Mouse (Mus musculus) lung, embryonic 14.5 days (tissue): ENCODE data around the gene Lef1. TPM values are rescaled to one million over a fixed set of nuclear protein-coding genes. Genes with fewer than 3 reads are reported as not detected.

ENCODE experiments used
- ATAC-seq: fragments of 200-750 bp; cut with Nextera tagmentation; 2 replicates; pipeline ENCODE4 v1.8.0; 2017; ENCODE audit warnings: mild to moderate bottlenecking, moderate TSS enrichment, moderate library complexity; ENCODE audit not compliant: insufficient read depth
- DNase-seq: peaks from one replicate; pipeline ENCODE4 v3.0.0-alpha.2; 2015
- H3K27ac ChIP-seq: fragments of 300-500 bp; sonication (generic); 2 replicates; pipeline ENCODE4 v1.5.1; 2014; ENCODE audit warnings: low read depth, mild to moderate bottlenecking, moderate library complexity
- H3K27me3 ChIP-seq: fragments of 300-500 bp; sonication (generic); 2 replicates; pipeline ENCODE4 v1.6.1; 2014; ENCODE audit warnings: low read length, control low read depth; ENCODE audit not compliant: insufficient read depth
- H3K36me3 ChIP-seq: fragments of 300-500 bp; sonication (generic); 2 replicates; pipeline ENCODE4 v1.6.1; 2014; ENCODE audit warnings: control low read depth; ENCODE audit not compliant: insufficient read depth
- H3K4me1 ChIP-seq: fragments of 300-500 bp; sonication (generic); 2 replicates; pipeline ENCODE4 v1.6.1; 2014; ENCODE audit warnings: antibody characterized with exemption, control low read depth; ENCODE audit not compliant: insufficient read depth
- H3K4me2 ChIP-seq: fragments of 300-500 bp; sonication (generic); 2 replicates; pipeline ENCODE4 v1.6.1; 2014; ENCODE audit warnings: mild to moderate bottlenecking
- H3K4me3 ChIP-seq: fragments of 300-500 bp; sonication (generic); 2 replicates; pipeline ENCODE4 v1.5.1; 2014; ENCODE audit warnings: low read depth, low read length
- H3K9ac ChIP-seq: fragments of 300-500 bp; sonication (generic); 2 replicates; pipeline ENCODE4 v1.6.1; 2014
- H3K9me3 ChIP-seq: fragments of 300-500 bp; sonication (generic); 2 replicates; pipeline ENCODE4 v1.6.1; 2016; ENCODE audit warnings: low read depth, low read length, control low read depth
- CTCF ChIP-seq: IDR thresholded peaks from 2 replicates; pipeline ENCODE4 v1.5.1; 2016; ENCODE audit warnings: antibody characterized with exemption, low read depth
- WGBS: fragments of 180-500 bp; shearing (Covaris S2); extraction: QIAGEN DNeasy Blood & Tissue Kit; methylation state at CpG from one replicate; pipeline ENCODE4 v1.1.7; 2014; 5-methylcytosine and 5-hydroxymethylcytosine counted together
- polyA plus RNA-seq: library from polyadenylated mRNA; unstranded; fragments of >200 nt; fragmentation: Nextera tagmentation; extraction: Ambion mirVana; gene quantifications from 2 replicates; pipeline ENCODE4 v1.2.1, GENCODE M21; 2014

Gene Lef1
- polyA plus RNA-seq, 1 experiment from 2014 or later = 32.7 TPM

DNA sequence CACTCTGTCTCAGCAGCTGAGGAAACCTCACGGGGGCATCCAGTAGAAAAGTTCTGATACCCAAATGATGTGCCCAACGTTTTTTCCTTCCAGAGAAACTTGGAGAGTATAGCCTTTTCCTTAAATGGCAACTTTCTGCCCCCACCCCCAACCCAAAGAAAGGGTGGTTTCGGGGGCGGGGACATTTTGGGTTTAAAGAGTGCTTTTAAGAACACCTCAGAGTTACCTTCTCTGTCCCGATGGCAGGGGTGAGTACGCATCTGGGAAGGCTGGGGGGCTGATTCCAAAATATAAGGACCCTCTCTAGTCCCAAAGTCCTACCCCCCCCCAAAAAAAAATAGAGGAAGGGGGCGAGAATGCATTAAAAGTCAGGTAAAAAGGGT is 2.3 kb downstream of the Lef1 start:
- peaks cover 27% of the 10 kb centered on the region for H3K27me3 ChIP-seq
- no peak for ATAC-seq
- H3K36me3 ChIP-seq = peaks cover 9% of the 10 kb centered on the region; the same call in 1 of the 2 replicates
- no peak overlapping the region for H3K27ac ChIP-seq
- no peak for DNase-seq
- no peaks in the 10 kb centered on the region for H3K9me3 ChIP-seq
- peaks cover 1% of the 10 kb centered on the region; the same call in 1 of the 2 replicates for H3K4me1 ChIP-seq
- TF ChIP-seq CTCF = no peak
- H3K9ac ChIP-seq = peak overlapping the region; percentile 72
- peak overlapping the region; percentile 94 for H3K4me2 ChIP-seq
- H3K4me3 ChIP-seq = peak overlapping the region; percentile 62
- under 1% methylated on average over 7 of the region's 7 CpGs for WGBS

DNA sequence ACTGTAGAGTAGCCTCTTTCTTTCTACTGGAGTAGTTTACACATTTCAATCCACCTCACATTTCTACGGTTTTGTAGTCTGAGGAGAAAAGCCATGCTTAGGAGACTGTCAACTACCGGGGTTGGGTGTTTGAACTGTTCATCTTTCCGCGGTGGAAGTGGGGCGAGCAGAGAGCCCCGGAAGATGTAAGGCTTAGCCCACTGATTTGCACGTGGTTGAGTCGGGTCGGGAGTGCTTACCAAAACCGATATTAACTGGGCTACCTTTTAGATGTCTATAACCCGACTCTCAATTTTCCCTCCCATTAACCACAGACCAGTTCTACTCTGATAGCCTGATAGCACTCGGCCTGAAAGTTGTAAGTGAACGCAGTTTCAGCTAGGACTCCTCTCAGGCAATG is 2.8 kb downstream of the Lef1 start:
- Histone ChIP-seq H3K27ac (no peak overlapping the region), H3K9ac (peak overlapping the region; percentile 72), H3K27me3 (peaks cover 22% of the 10 kb centered on the region), H3K36me3 (peaks cover 9% of the 10 kb centered on the region; the same call in 1 of the 2 replicates), H3K4me3 (peak overlapping the region; percentile 62), H3K4me1 (peaks cover 5% of the 10 kb centered on the region; the same call in 1 of the 2 replicates), H3K4me2 (peak overlapping the region; percentile 94), H3K9me3 (no peaks in the 10 kb centered on the region)
- WGBS = 8% methylated on average over 13 of the region's 13 CpGs
- no peak for TF ChIP-seq CTCF
- no peak for ATAC-seq
- peak; percentile 27 for DNase-seq

DNA sequence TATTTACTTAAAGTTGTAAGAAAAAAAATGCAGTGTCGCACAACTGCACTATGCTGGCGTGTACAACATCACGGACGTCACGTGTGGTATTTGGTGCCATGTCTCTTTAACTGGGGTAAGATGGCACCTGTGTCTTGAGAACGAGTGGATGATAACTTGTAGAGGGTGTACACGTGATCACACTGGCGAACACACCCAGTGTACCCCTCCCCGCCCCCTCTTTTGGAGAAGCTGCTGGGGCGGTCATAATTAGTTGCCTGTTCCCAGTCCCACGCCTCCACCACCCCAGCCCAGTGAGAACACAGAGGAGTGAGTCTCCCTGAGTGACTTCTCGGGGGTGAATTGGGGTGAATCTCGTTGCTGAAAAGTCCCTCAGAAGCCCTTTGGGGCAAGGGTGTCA is 5.8 kb downstream of the Lef1 start:
- ATAC-seq = no peak
- WGBS = 82% methylated on average over 13 of the region's 13 CpGs
- Histone ChIP-seq H3K36me3 (peaks cover 9% of the 10 kb centered on the region; the same call in 1 of the 2 replicates), H3K4me2 (no peak overlapping the region), H3K4me3 (no peak overlapping the region), H3K9ac (no peak overlapping the region), H3K9me3 (no peaks in the 10 kb centered on the region), H3K27ac (no peak overlapping the region), H3K27me3 (peaks cover 3% of the 10 kb centered on the region; the same call in 1 of the 2 replicates), H3K4me1 (peaks cover 5% of the 10 kb centered on the region; the same call in 1 of the 2 replicates)
- TF ChIP-seq CTCF = no peak
- no peak for DNase-seq

DNA sequence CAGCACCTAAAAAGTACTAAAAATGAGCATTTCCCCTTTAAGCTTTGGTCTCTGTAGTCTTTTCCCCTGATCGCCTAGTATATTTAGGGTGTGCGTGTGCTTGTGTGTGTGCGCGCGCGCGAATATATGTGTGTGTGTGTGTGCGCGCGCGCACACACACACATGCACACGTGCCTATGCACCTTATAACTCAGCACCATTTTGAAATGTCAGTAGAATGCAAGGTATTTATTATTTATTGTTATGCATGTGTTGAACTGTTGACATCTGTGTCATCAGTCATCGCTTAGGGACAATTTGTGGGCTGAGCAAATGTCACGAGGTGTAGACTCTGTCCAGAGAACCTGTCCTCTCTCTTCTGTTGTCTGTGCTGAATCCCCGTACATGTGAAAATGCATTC is 7.1 kb downstream of the Lef1 start:
- peaks cover 5% of the 10 kb centered on the region; the same call in 1 of the 2 replicates for H3K4me1 ChIP-seq
- DNase-seq (no peak), ATAC-seq (no peak)
- no peak overlapping the region for H3K4me3 ChIP-seq
- H3K9ac ChIP-seq = no peak overlapping the region
- H3K4me2 ChIP-seq = no peak overlapping the region
- H3K9me3 ChIP-seq = no peaks in the 10 kb centered on the region
- H3K27me3 ChIP-seq = 0 out of 2 replicates have a peak, but pooled peaks cover 3% of the 10 kb centered on the region
- 89% methylated on average over 15 of the region's 15 CpGs for WGBS
- no peak overlapping the region for H3K27ac ChIP-seq
- TF ChIP-seq CTCF = no peak
- peaks cover 9% of the 10 kb centered on the region; the same call in 1 of the 2 replicates for H3K36me3 ChIP-seq

DNA sequence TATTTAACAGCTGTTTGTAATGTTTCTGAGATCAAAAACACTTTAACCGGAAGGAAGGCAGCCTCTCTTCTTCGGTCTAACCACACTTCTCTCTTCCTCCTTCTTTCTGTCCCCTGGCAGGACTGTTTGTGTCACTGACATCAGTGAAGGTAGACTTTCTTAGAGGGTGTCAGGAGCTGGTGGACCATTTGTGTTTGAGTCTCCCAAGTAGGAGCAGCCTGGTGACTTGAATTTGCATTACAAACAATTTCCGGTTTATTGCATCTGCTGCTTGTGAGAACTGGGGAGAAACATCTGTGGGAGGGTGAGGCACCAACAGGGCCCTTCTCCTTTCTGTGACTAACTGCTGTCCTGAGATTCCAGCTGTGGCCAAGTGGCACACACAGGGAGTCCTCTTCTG is 7.6 kb downstream of the Lef1 start:
- DNase-seq (no peak), ATAC-seq (no peak)
- WGBS = 49% methylated on average over 3 of the region's 3 CpGs
- no peak overlapping the region for H3K4me3 ChIP-seq
- H3K27me3 ChIP-seq = no peaks in the 10 kb centered on the region
- no peak overlapping the region for H3K9ac ChIP-seq
- peaks cover 5% of the 10 kb centered on the region; the same call in 1 of the 2 replicates for H3K4me1 ChIP-seq
- H3K9me3 ChIP-seq = no peaks in the 10 kb centered on the region
- H3K4me2 ChIP-seq = no peak overlapping the region
- TF ChIP-seq CTCF = no peak
- no peak overlapping the region for H3K27ac ChIP-seq
- H3K36me3 ChIP-seq = peaks cover 9% of the 10 kb centered on the region; the same call in 1 of the 2 replicates

DNA sequence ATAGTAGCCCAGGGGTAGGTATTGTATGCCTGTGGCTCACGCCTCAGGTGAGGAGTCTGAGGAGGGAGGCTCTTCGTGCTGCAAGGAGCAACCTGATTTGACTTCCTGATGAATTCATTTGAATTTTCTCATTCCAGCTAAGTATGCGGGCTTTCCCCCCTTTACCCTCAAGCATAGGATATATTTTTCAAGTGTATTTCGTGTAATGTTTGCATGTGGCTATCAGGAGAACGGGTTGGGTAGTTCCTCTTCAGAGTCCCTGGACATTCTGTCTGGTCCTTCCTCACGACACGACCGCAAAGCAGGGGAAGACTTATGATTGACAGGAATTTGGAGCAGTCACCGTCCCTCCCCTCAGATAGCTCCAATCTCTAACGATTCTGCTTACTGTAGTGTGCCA is 9.2 kb downstream of the Lef1 start:
- no peak overlapping the region for H3K9ac ChIP-seq
- ATAC-seq = no peak
- DNase-seq = no peak
- WGBS = 68% methylated on average over 10 of the region's 10 CpGs
- H3K36me3 ChIP-seq = peaks cover 9% of the 10 kb centered on the region; the same call in 1 of the 2 replicates
- no peak for TF ChIP-seq CTCF
- H3K27ac ChIP-seq = no peak overlapping the region
- no peaks in the 10 kb centered on the region for H3K27me3 ChIP-seq
- H3K4me2 ChIP-seq = no peak overlapping the region
- H3K4me3 ChIP-seq = no peak overlapping the region
- H3K4me1 ChIP-seq = peaks cover 5% of the 10 kb centered on the region; the same call in 1 of the 2 replicates
- no peaks in the 10 kb centered on the region for H3K9me3 ChIP-seq

DNA sequence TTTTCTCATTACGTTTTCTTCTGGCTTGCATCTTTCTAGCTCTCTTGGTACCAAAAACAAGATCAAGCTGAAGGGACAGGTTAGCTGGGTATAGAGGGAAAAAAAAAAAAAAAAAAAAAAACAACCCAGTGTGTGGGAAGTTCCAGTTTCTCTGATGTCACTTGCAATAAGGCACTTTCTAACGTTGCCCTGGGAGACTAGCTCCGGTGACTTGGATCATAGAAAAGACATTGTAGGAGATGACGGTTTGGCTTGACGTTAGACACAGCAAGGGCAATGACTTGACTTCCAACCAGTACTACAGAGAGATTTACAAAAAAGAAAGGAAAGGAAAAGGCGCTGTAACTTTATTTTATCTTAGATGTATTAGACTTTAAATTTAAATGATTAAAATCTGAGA is 13.2 kb downstream of the Lef1 start:
- 90% methylated on average over 6 of the region's 6 CpGs for WGBS
- ATAC-seq = no peak
- TF ChIP-seq CTCF = no peak
- no peak overlapping the region for H3K9ac ChIP-seq
- H3K27ac ChIP-seq = no peak overlapping the region
- DNase-seq = no peak
- H3K4me1 ChIP-seq = no peaks in the 10 kb centered on the region
- no peaks in the 10 kb centered on the region for H3K36me3 ChIP-seq
- H3K4me2 ChIP-seq = no peak overlapping the region
- H3K9me3 ChIP-seq = no peaks in the 10 kb centered on the region
- H3K4me3 ChIP-seq = no peak overlapping the region
- no peaks in the 10 kb centered on the region for H3K27me3 ChIP-seq
